Mouse (Mus musculus) inflammation-experienced regulatory T-cells, adult 6 months (primary cell): ENCODE results near the gene Aacs. TPM values are rescaled to one million over a fixed set of nuclear protein-coding genes. Genes with fewer than 3 reads are reported as not detected.
"Not testable (repeated sequence)": the region's sequence is repeated elsewhere in the genome, so short reads cannot be mapped to it uniquely, and the experiment has no call there.

Experiments
- ATAC-seq: one replicate; pipeline ENCODE4 v1.8.0; 2017
- polyA plus RNA-seq, 3 experiments: library from polyadenylated mRNA; unstranded; fragments of 100-300 nt; shearing (Covaris generic); gene quantifications; one replicate each; pipeline ENCODE4 v1.2.1; 2017

The Aacs gene
- polyA plus RNA-seq = 10 to 100 TPM; 22.5 to 25.4 (median 24.7) TPM

DNA sequence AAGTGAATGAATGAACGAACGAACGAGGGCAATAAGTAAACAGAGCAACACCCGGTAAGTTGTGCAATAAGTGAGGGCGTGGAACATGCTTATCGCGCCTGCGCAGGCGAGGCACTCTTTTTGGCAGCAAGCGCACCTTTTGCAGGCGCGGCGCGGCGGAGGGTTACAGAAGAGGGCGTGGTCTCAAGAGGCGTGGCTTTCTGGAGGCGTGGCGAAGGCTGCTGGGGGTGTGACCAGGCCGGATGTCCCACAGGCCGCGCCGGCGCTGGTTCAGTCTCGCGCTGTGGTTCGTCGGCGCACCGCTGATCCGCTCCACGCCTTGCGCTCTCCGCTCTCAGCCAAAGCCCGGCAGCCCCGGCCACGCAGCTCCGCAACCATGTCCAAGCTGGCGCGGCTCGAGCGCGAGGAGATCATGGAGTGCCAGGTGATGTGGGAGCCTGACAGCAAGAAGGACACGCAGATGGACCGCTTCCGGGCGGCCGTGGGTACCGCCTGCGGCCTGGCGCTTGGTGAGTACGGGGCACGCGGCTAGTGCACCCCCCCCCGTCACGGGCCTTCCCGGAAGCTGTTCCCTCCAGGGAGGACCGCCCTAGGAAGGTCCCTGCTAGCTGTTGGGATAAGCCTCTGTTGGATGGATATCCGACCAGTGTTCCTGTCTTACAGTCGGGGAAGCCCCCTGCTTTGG is at the start of gene Aacs:
Gene Aacs, plus strand, starts transcription at position 214 of the 685 bp plus-strand sequence.
- peak; percentile 95 for ATAC-seq

DNA sequence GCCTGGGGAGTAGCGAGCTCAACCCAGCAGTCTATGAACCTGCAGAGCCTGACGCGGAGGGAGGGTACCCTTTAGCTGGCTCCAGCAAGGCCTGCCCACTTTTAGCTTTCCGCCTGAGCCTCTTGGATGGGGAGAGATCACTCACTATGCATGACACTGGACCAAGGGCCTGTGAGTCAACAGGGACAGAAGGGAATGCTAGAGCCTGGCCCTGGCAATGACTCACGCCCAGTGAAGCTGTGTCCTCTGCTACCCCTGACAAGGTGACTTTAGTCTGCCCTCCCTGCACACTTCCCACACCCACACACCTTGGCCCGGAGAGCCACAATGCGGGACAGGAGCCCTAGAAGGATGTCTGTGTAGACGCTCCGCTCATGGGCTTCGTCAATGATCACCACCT is 49.3 kb upstream of the Aacs start:
- ATAC-seq = no peak

DNA sequence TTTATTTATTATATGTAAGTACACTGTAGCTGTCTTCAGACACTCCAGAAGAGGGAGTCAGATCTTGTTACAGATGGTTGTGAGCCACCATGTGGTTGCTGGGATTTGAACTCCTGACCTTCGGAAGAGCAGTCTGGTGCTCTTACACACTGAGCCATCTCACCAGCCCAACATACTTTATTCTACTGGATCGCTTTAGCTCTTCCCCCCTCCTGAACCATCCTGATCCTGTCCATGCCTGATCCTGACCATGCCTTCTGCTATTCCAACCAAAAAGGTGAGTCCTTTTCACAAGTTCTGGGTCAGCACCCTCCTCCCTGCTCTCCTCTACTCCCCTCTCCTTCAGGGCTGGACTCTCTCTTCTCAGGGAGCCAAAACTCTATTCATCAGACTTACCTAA is 43.3 kb upstream of the Aacs start:
- ATAC-seq = not testable (repeated sequence)

DNA sequence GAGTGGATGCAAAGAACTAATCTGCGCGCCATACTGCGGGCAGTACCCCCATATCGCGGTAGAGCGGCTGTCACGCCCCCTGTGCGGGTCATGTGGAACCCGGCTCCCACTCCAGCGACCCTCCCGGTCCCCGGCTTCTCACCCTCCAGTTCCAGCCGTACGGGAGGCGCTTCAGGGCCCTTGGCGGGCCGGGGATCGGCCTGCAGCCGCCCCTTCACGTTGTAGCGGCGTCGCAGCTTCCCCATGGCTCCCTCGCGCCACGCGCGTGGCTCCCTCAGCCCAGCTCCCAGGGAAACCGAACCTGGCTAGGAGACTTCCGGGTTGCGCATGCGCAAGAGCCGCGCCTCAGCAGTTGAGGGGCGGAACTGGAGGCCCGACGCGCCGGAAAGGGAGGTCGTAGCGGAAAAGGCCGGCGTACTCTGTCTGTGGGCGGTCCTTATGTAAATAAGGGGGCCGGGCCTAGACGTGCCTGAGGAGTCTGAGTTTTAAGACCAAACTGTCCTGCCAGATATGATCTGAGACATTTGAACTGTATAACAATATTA is 41.7 kb upstream of the Aacs start, which contains the start of gene Dhx37:
Gene Dhx37, minus strand, starts transcription at position 329 of the 545 bp plus-strand sequence.
- peak; percentile 98 for ATAC-seq

DNA sequence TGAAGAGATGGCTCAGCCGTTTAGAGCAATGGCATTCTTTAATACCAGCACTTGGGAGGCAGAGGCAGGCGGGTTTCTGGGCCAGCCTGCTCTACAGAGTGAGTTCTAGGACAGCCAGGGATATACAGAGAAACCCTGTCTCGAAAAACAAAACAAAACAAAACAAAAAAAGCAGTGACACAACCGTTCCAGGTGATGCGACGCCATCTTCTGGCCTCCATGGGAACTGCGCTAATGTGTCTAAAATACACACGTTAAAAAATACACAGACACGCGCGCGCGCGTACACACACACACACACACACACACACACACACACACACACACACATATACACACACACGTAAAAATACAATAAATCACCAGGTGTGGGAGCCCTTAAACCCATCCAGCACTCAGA is 41.3 kb upstream of the Aacs start:
- not testable (repeated sequence) for ATAC-seq

DNA sequence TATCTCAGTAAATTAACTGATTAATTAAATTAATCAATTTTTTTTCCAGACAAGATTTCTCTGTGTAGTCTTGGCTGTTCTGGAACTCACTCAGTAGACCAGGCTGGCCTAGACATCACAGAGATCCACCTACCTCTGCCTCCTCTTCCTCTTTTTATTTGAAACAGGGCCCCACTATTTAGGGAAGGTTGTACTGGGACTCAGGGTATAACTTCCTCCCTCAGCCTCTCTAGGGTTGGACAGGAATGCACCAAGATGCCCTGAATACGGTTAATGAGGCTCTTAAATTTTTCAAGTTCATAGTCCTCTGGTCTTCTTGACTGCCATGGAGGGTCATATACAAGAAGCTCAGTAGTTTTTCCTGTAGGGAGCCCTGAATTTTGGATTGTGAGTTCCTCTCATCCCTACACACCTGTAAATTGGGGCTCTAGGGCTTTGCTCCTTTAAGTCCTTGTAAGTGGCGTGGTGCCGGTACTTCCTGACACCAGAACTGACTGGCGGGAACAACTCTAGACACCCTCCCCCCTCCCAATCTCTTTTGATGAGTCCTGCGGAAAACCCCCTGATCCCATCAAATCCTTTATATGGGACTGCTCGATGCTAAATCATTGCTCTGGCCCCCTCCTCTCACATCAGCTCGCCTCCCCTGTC is 34.9 kb upstream of the Aacs start:
- peak; percentile 25 for ATAC-seq

DNA sequence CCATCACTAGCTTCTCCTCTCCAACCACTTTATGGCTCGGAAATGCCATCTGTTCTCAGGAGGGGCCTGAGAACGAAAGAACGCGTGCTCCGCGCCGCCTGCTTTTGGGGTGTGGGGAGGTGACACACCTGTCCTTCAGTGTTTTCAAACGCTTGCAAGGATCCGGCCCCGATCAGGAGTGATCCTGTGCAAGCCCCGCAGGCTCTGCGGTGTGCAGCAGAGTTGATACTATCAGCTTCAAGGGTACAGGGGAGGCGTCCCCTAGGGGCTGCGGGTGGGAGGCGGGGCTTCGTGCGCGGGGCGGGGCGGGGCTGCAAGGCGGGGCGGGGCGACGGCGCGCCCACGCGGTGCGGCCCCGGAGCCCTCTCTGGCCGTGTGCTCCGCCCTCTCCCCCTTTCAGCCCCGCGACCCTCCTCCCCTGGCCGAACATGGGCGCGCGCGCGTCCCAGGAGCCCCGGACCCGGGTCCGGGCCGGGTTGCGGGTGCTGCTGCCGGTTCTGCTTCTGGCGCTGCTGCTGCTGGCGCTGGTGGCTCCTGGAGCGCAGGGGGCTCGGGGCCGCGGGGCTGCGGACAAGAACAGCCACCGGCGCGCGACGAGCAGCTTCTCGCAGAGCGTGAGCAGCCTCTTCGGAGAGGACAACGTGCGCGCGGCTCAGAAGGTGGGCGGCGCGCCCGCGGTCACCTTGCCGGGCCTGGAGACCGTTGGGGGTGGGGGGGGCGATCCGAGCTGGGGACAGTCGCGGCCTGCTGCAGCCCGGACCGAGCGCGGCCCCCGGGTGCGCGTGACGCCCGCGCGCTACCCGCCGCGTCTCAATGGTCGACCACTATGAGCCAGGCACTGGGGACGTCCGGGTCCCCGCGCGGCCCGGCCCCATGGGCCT is 34.1 kb upstream of the Aacs start, which contains the start of gene Bri3bp:
Gene Bri3bp, plus strand, starts transcription at position 335 of the 881 bp plus-strand sequence.
- ATAC-seq = peak; percentile 71

DNA sequence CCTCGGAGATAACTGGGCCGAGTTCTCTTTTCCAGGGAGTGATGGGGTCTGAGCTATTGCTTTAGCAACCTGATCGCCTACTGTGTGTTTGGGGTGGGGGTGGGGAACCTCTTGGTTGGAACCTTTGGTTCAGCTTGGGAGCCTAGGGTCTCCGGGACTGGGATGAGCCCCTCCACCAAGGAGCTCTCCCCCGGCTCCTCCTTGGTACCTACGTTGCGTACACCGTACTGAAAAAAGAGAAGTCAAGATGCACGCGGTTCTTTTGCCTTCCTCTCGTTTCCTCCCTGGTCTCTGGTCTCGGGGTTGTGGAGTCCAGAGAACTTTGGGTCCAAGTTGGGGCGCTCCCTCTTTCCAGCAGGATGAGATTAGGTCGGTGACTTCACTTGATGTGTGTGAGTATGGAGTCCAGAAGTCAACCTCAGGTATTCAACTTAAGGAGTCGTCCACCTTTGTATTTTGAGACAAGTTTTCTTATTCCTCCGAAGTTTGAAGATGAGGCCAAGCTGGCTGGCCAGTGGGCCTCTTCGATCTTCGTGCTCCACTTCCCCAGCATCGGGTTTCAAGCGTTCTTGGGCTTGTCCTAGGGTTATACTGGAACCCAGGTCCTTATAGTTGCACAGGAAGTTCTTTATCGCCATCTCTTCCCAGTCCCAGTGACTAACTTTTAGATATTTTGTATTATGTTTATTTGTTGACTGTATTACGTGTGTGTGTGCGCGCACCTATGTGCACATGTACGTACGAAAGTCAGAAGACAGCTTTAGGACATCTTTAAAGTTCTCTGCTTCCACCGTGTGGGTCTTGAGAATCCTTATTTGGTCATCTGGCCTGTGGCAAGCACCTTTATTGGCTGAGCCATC is 33.2 kb upstream of the Aacs start:
- ATAC-seq = no peak

DNA sequence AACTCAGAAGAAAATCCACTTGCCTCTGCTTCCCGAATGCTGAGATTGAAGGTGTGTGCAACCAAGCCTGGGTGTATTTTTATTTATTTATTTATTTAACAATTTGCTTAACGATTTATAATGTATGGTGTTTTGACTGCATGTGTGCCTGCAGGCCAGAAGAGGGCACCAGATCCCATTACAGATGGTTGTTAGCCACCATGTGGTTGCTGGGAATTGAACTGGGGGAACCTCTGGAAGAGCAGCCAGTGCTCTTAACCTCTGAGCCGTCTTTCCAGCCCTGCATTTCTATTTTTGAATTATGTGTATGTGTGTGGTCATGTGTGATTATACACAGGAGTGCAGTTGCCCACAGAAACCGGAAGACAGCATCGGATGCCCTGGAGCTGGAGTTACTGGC is 32.3 kb upstream of the Aacs start:
- ATAC-seq = no peak

DNA sequence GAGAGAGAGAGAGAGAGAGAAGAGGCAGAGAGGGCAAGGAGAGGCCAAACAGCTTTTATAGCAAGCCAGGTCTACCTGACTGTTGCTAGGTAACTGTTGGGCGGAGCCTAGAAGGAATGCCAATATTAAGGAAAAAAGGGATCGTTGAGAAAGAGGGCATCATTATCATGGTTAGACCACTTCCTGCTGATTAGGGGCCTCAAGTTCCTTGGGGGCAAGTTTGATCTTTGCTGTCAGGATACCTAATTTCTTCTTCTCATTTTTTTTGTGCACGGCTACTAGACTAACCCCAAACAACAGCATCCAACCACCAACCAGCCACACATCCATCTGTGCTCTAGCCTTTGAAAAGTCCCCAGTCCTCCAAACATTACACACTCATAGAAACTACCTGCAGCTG is 31.7 kb upstream of the Aacs start:
- ATAC-seq = no peak

DNA sequence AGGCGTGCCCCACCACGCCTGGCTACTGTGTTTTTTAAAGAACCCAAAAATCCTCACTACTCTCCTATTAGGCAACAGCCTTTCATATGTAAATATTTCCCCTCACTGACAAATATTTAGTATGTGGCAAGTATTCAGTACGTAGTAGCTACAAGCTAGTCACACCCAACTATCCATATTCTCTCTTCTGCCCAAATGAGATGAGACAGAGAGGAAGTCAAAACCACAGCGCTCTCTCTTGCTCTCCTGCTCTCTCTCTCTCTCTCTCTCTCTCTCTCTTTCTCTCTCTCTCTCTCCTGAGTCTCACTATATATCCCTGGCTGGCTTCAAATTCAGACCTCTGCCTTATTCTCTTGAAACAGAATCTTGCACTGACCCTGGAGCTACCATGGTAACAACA is 31.1 kb upstream of the Aacs start:
- ATAC-seq = peak; percentile 71

DNA sequence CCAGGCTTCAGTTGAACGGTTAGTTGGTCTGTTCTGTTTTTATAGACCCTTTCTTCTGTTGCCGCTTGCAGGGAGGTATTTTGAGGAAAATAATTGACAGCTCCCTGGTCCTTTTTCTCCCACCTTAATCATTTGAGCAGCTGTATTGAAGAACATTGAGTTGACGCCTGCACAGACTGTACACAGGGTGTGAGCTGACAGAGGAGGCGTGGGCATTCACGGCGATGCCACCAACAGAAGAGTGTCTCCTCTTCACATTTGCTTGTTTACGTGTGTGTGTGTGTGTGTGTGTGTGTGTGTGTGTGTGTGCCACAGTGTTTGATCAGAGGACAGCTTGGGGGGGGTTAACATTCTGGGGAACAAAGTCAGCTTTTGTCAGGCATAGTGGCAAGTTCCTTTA is 29.3 kb upstream of the Aacs start:
- ATAC-seq = no peak

DNA sequence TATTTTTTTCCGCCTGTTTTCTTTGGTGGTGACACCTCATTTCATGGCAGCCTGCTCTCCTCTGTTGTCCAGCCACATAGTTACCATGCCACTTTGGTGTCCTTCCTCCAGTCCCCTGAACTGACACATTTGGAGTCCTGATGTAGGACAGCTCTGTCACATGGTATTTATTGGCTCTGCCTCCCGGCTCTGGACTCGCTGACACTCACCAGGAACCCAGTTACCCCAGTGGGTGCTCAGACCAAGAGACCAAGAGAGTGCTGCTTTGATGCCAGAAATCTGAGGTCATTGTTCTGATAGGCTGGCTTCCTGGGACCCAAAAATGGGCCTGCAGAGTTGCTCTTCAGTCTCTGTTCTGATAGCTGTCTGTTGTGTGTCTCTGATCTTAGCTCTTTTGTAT is 27.6 kb upstream of the Aacs start:
- no peak for ATAC-seq

DNA sequence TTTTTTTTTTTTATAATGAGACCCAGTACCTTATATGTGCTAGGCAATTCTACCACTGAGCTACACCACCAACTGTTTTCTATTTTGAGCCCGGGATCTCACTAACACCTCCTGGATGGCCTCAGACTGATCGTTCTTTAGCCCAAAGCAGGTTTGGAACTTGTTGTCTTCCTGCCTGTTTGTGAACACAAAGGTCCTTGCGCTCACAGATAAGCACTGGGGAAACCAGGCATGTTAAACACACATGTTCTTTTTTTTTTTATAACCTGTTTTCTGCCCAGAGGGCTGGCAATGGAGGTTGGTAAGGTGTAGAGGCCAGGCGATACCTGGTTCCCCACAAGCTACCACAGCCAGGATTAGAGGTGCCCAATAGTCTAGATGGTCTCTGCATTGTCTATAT is 27.0 kb upstream of the Aacs start:
- ATAC-seq = no peak

DNA sequence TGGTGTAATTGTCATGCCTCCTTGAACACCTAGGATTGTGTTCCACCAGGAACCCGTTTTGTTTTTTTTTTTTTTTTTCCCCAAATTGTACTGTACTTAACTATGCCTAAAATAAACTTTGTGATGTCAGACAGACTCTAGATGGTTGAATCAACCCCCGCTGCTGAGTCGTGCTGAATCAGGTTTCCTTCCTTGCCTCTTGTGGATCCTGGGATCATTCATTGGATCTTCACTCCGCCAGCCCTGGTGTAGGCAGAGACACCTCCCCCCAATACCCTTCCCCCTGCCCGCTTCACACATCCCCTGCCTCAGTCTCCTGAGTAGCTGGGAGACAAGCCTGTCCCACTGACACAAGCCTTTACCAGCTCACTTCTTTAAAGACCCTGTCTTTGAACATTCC is 26.3 kb upstream of the Aacs start:
- no peak for ATAC-seq

DNA sequence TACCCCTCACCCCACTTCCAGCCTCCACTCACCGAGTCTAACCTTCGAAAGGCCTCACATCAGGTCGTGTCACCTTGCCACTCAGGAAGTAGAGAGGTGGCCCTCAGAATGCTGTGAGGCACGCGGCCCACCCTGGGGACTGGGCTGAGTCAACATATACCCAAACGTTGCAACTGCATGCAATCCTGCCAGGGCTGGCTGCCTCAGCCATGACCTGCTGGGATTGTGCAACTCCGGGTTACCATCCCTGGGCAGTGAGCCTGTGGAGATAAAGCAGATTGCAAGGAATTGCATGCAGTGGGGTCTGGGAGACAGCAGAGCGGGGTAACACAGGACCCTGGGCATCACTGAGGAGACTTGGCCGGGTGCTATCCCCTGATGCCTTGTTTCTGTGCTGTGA is 23.0 kb upstream of the Aacs start:
- ATAC-seq = no peak

DNA sequence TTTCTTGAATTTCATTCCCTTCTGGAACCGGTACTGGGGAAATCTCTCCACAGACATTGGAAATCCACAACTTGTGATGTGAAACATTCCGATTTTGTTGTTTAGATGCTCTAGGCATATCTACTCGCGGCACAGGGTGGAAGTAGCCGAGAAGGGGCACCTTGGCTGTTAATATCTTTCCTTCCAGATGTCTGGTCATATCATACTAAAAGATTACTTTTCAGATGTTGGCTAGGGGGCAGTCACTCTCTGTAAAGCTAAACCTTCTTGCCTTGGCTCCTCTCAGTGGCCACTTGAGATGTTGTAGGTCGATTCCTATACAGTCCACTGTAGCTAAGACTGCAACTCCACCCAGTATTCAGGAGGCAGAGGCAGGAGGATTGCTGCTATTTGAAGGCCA is 19.5 kb upstream of the Aacs start:
- ATAC-seq = no peak

DNA sequence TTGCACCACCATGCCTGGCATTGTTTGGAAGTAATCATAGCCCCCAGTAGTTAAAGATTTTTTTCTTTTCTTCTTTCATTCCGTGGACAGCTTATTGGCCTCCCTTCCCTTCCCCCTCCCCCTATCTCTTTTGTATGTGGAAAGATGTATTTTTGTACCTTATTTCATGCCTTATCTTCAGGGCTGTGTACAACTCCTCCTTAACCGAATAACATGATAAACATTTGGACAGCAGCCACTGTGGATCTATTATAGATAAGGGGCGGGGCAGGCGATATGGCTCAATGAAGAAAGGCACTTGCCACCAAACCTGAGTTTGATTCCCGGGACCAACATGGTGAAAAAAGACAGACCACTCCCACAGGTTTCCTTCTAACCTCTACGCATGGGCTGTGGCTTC is 18.1 kb upstream of the Aacs start:
- no peak for ATAC-seq

DNA sequence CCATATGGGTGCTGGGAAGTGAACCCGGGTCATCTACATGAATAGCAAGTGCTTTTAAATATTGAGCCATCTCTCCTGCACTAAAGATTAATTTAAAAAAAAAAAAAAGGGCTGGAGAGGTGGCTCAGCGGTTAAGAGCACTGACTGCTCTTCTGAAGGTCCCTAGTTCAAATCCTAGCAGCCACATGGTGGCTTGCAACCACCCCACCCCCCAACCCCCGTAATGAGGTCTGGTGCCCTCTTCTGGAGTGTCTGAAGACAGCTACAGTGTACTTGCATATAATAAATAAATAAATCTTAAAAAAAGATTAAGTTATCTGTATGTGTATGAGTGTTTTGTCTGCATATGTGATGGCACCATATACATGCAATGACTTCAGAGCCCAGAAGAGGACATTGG is 15.0 kb upstream of the Aacs start:
- ATAC-seq = no peak

DNA sequence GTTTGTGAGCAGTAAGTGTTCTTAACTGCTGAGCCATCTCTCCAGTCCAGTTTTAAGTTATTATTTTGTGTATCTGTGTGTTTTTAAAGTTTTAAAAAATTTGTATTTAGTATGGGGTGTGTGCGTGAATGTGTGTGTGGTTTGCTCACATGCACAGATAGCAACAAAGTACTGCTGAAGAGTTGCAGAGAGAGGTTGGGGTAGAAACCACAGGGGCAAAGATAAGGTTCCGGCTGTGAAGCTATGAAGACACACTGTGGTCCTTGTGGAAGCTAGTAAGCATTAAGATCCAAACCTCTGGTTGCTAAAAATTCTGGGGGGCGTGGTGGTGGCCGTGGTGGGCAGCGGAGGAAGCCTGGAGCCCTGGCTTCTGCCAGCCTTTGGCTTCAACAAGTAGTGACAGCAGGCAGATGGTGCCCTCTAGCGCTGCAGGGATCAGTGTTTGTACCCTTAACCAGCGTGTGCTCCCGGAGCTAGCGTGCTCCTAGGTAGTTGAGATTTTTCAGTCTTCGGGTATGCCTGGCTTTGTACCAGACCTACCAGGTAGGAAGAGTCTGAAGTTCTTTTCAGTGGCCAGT is 13.7 kb upstream of the Aacs start:
- ATAC-seq = no peak

DNA sequence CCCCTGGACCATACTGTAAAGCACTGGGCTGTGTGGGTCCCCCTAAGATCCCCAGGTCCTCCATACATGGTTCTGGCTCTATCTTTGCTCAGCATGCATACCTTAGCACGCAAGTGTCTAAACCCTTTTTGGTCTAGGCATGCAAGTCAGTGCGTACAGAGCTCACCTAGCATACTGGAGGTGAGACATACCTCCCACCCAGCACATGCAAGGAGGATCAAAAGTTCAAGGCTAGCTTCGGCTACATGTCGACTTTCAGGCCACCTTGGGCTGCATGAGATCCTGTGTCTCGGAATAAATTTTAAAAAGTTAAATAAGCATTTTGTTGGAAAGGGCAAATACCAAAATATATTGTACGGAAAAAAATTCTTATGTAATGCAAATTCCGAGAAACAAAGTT is 10.4 kb upstream of the Aacs start:
- no peak for ATAC-seq

DNA sequence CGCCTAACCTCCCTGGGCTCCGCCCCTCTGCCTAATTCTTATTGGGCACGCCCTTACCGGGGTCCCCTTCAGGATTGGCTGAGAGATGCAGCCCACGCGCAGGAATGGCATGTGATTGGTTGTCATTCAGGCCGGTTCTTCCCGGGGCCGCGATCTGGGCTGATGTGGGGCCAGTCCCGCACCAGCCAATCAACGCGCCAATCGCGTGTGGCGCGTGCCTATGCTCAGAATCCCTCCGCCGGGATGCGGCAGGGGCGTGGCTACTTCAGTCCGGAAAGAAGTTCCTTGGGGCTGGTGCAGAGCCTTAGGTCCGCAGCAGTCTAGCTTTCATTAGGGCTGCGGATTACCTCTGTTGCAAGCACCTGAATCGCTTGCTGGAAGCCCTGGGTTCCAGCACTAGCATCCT is 9.9 kb upstream of the Aacs start:
- peak; percentile 100 for ATAC-seq
